Mouse (Mus musculus) brain, embryonic 18.5 days (tissue): Measurements from ENCODE around the gene B230118H07Rik.
"Not testable (repeated sequence)": the region's sequence is repeated elsewhere in the genome, so short reads cannot be mapped to it uniquely, and the experiment has no call there.

Experiments
- DNase-seq: peaks from one replicate; pipeline ENCODE4 v3.0.0-alpha.2; 2012; ENCODE audit warnings: low read depth, low spot score

B230118H07Rik gene

DNA sequence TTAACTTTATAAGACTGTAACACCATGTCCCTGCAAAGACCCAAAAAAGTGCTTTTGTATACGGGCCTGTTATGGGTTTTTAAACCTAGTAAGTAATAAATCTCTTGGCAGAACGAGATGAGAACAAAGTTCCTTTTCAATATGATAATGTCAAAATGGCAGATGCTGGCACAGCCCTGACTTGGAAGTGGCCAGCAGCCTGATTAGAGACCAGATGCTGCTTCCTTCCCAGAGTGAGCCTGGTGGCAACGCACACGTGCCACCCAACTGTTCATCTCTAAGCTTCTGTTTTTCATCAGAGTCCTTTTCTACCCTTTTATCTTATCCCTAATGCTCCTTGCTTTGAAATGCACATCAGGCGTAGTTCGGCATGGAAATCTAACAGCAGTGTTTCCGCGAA, 58.0 kb downstream of the B230118H07Rik start:
- no peak for DNase-seq

DNA sequence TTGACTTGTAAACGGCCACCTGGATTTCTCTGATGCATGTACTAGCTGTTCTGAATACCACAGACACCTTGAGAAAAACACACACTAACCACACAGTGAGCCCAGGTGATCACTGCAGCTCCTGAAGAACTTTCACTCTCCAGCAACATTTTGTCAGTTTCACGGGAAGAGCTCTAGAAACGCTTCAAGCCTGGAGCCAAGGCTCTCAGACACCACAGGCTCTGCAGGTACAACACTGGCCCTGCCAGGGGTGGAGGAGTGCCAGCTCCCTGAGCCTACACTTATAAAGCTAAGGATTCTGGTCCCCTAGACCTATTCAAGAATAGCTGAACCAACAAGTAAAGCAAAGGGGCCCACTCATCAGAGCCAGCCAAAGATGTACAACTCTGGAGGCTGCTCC, 67.9 kb downstream of the B230118H07Rik start:
- DNase-seq = no peak

DNA sequence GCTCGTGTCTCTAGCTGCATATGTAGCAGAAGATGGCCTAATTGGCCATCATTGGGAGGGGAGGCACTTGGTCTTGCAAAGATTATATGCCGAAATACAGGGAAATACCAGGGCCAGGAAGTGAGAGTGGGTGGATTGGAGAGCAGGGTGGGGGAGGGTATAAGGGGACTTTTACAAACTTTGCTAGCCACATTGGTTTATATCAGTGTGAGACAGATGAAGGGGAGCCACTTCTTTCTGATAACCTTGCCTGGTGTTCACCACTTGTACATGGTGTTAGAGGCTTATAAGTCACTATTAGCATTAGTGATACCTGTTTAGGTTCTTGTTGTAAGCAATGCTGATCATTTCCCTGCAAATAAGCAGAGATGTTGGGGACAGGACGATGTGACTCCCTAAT, 68.4 kb downstream of the B230118H07Rik start:
- no peak for DNase-seq

DNA sequence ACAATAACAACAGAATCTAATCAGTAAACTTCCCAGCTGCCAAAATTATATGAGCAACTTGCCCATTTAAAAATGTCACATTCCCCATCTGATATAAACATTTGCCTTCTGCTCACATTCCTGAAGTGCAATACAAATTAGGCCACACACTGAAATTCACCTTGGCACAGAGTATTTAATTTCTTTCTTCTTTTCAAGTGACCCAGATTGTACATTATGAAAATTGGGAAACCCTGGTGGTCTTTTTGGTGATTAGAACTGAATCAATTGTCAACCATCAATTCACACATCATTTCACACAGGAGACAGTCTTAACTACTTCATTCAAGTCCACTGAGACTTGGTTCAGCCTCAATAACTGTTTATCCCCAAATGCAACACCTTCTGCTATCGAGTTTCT, 68.9 kb downstream of the B230118H07Rik start:
- DNase-seq = no peak

GRCm38 (mm10) chr2:101580027-101580426, 69.3 kb downstream of the B230118H07Rik start:
- DNase-seq = no peak

DNA sequence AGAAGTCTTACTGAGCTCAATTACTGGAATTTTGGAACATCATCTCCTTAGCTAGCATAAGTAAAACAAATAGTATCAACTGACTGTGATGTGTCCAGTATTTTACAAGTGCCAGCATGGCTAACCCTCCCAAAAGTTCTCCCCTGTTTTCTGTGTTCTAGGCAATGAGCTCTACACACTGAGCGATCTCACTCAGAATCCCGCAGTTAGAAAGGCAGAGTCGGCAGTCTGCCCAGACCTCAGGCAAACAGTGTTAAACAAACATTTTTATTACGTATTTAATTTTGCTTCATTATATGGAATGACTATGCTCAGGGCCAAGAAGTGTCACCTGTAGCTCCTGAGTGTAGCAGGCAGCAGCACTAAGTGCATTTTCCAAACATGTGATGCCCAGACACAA, 72.1 kb downstream of the B230118H07Rik start:
- no peak for DNase-seq

DNA sequence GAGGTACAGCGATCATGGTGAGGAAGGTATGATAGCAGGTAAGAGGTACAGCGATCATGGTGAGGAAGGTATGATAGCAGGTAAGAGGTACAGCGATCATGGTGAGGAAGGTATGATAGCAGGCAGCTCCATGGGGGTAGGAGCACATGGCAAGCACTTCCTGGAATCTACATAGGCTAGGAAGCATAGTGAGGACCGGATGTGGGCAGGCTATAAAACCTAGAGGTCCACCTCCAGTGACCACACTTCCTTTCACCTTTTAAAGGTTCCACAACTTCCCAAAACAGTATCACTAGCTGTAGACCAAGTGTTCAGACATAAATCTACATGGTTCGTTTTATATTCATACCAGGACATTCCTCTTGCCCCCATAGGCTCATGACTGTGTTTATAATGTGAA, 80.1 kb downstream of the B230118H07Rik start:
- no peak for DNase-seq

GRCm38 (mm10) chr2:101567490-101567889, 81.8 kb downstream of the B230118H07Rik start:
- DNase-seq = no peak

GRCm38 (mm10) chr2:101563776-101564175, 85.6 kb downstream of the B230118H07Rik start:
- no peak for DNase-seq

- DNase-seq = peak; percentile 12
These were observed 86.1 kb downstream of the B230118H07Rik start for GRCm38 (mm10) chr2:101563206-101563605.

DNA sequence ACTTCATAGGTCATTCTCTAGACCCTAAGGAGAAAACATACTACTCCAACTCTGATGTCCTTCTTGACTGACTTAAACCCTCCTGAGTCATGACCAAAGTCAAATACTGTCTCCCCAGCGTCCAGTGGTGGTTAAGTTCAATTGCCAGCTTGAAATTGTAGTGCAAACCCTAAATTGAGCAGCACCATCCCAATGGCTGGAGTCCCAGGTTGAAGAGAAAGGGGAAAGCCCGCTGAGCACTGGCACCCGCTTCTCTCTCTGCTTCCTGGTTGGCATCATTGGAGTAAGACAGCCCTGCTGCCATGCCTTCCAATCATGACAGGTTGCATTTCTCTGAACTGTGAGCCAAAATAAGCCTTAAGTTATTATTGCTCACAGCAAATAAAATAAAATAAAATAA, 89.9 kb downstream of the B230118H07Rik start:
- no peak for DNase-seq

GRCm38 (mm10) chr2:101555886-101556285, 93.4 kb downstream of the B230118H07Rik start:
- DNase-seq = no peak

DNA sequence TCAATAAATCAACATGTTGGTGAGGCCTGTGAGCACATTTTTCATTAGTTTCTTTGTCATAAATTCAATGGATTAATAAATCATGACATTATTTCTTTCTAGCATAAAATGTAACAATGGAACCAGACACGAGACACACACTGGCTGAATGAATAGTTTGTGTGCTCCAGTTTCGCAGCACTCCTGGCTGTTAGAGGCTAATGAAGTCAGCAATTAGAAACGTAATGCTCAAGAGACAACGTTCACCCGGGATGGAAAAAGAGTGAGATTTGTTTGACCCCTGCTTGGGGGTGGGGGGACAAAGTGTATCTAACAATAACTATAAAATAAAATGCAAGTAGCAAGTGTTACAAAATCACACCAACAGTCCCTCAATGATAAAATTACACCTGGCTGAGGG, 95.5 kb downstream of the B230118H07Rik start:
- DNase-seq = no peak

DNA sequence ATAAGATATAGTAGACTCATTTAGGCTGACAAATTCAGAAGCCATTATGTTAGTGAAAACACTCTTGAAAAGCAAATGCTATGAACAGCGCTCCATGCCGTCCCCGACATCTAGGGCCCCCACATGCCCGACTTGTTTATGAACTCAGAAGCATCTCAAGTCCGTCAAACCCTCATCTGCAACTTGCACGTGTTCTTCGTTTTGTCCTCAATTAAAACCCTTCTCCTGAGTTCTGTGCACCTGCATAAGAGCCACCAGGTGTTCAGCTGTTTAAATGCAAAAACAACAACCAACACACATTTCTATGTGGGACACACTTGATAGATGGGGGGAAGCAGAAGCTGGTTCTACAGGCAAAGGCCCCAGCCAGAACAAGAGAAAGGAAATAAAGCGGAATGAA, 97.0 kb downstream of the B230118H07Rik start:
- no peak for DNase-seq

- no peak for DNase-seq
These were observed 98.2 kb downstream of the B230118H07Rik start for GRCm38 (mm10) chr2:101551026-101551719.

DNA sequence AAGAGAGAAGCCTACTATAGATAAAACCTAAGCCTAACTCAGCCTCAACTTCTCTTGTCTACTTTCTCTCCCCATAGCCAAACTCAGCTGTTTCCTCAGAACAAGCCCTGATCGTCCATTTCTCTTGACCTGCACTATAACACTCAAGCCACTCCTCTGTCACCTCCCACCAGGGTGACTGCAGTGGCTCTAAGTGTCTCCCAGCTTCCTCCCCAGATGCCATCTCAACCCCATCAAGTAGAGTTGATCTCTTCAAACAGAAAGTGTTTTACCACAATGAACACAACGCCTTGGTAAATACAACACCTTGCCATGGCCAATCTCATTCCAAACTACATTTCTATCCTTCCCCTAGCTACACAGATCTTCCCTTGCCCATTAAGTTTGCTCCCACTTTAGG, 99.2 kb downstream of the B230118H07Rik start:
- DNase-seq = no peak

- DNase-seq = no peak
These were observed 100.5 kb downstream of the B230118H07Rik start for GRCm38 (mm10) chr2:101548866-101549265.

DNA sequence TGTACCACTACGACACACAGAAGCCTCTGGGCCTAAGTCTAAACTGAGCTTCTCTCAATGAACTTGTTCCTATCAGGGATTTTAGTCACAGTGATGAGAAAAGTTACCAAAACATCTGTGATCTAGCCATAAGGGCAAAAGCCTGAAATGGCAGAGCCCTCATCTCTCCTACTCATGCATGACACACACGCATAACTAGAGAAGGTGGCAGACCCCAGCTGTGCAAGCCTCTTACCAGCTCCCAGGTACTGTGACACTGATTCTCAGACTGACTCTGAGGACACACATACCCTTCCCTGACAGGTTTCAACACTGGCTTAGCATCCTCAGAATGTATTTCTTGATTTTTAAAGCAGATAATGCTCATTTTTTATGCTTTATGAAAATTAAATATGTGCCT, 103.7 kb downstream of the B230118H07Rik start:
- no peak for DNase-seq

DNA sequence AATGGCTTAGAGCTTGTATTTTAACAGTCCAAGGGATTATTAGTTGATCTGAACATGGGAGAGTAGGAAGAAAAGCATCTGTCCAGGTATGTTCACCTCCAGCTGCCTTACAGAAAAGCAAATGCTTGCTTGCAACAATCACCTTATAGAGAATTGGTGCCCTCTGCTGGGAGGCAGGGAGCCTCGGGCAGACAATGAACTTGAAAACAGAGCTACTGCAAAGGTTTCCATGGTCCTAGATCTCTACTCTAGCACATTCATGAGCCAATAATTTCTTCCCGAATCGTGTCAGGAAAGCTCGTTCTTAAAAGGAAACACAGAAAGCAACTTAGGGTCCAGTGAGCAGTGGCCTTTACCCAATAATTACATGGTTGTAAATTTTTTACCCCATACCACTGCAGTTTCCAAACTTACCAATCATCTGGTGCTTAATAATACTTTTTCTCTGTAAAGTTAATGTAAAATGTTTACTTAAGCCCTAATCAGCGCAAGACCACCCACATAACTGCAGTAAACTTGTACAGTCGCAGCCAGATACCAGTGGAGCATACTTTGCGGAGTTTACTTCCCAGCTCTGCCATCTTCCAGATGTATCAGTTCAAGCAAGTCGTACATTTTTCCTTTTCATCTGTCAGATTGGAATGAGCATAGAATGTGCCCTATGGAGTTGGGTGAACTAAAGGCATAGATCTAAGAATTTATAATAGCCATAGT, 105.5 kb downstream of the B230118H07Rik start:
- DNase-seq = no peak

DNA sequence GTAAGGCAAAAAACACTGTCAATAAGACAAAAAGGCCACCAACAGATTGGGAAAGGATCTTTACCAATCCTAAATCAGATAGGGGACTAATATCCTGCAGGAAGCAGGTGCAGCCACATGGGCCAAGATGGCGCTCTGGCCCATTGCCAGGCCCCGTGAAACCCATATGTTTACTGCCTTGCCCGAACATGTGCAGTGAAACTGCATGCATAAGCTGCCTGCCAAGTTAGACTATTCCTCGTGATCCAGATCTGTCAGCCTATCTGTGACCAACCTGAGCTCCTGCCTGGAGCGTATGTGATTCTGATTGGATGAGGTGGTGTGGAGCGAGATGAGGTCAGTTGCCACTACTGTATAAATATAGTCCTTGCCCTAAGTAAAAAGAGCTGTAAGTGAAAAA, 112.4 kb downstream of the B230118H07Rik start:
- DNase-seq = not testable (repeated sequence)

- no peak for DNase-seq
These were observed 115.6 kb downstream of the B230118H07Rik start for GRCm38 (mm10) chr2:101533741-101534140.

DNA sequence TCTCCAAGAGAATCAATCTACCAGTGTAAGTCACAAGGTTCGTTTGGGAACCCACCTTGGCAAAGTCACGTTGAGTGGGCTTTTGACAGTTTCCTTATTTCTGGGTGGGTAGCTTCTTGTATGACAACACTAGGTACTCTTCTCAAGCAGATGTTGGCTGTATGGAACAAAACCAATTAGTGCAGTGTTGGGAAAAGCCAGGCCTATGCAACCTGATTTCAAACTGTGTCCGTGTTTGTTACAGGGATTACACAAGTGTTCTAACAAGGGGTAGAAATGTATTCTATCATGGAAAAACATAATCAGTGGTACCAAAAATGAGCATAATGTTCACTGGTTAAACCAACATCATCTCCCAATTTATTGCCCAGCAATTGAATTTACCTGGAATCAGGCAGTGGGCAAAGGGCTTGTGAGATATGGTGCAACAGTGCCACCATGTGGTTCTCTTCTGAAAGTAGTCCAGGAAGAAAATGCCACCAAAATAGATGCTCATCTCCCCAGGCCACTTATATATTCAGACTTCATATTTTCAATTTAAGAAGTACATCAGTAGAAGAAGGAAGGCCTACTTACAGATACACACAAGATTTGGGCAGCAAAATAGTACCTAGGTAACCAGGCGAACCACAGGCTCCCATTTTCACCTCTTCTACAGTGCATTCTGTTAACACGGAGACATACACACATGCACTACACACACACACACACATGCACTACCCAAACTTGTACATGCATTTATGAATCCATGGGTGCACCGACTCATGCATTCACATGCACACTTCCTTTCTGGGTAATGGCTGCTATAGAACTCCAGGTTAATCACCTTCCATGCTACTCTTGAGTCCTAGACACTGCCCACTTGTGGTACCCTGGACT, 123.6 kb downstream of the B230118H07Rik start:
- peak; percentile 71 for DNase-seq
